14 mouse cellular contexts compared by ENCODE assay signal in the genomic region with DNA sequence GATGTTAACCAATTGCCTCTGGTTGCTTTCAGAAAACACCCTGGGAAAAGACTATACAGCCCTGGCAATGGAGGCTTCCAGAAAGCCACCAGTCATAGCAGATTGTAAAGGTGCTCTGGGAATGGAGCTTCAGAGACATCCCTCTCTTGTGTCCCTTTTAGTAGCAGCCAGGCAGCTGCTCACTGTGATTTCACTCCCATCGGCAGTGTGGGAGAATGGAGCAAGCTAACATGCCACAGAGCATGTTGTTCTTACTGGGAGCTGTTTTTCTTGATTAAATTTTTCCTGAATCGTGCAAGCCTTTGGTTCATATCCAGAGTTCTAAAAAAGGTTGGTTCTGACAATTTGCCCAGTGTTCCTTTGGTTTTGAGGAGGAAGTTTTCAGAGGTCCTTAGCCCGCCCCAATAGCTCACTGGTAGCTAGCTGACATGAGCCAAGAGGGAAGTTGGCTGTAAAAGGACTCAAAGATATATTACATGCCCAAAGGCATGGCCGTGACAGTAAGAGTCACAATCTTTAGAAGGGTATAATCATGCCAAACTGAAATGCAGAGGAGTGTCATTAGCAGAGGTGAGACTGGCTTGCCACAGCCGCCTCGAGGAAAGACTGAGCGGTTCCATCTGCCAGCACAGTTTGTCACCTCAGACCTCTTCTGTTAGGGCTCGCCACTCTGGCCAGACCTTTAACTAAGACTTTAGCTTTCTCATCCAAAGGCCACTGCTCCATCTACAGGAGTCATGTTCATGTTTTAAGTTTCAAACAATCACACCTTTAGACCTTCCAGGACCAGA.
A peak's percentile ranks its signal among the peaks of the same experiment; 100 is the strongest.
DNase-seq lines count a peak whose midpoint lies in the region; ATAC-seq and TF ChIP-seq lines count a peak whose summit lies in the region.
"Had no signal": no experiment of that assay in that cellular context is flagged by ENCODE, and none has a peak within 500 bp of the region (broad histone marks: within the 10 kb centered on the region; RNA-seq: fewer than 3 reads in every experiment).

No protein-coding gene starts in this region.

- H3K9ac ChIP-seq in heart, embryonic 12.5 days: no peak overlapping the region
- H3K9ac ChIP-seq in lung, embryonic 14.5 days: no peak overlapping the region
- H3K9ac ChIP-seq: forebrain, embryonic 13.5 days; neural tube, embryonic 15.5 days had no signal

- no peak overlapping the region for H3K27ac ChIP-seq in heart, embryonic 10.5 days
- 0 out of 2 replicates have a peak overlapping the region, but pooled peaks have one; percentile 6 for H3K27ac ChIP-seq in heart, embryonic 12.5 days (ENCODE audit: poor library complexity, severe bottlenecking)
- 0 out of 2 replicates have a peak overlapping the region, but pooled peaks have one; percentile 9 for H3K27ac ChIP-seq in lung, embryonic 14.5 days (ENCODE audit: low read depth)
- H3K27ac ChIP-seq: forebrain, embryonic 13.5 days; neural tube, embryonic 15.5 days had no signal

- H3K9me3 ChIP-seq in heart, embryonic 10.5 days: no peaks in the 10 kb centered on the region
- H3K9me3 ChIP-seq in heart, embryonic 12.5 days (replicated peaks): no peaks in the 10 kb centered on the region
- H3K9me3 ChIP-seq in lung, embryonic 14.5 days (ENCODE audit: low read depth, low read length): no peaks in the 10 kb centered on the region
- H3K9me3 ChIP-seq: forebrain, embryonic 13.5 days; neural tube, embryonic 15.5 days had no signal

- WGBS in heart, embryonic 10.5 days: 79% methylated on average over 8 of the region's 8 CpGs
- 67% methylated on average over 8 of the region's 8 CpGs for WGBS in heart, embryonic 12.5 days
- WGBS in lung, embryonic 14.5 days: 54% methylated on average over 8 of the region's 8 CpGs

- no peak for ATAC-seq in heart, embryonic 12.5 days (ENCODE audit: insufficient number of reproducible peaks, low FRiP score)
- ATAC-seq in lung, embryonic 14.5 days (ENCODE audit: insufficient read depth): peak; percentile 54
- ATAC-seq: CD4-positive, CD25-positive, alpha-beta regulatory T cell, adult 4 months; forebrain, embryonic 13.5 days; inflammation-experienced regulatory T-cells, adult 6 months; midbrain, embryonic 16.5 days had no signal

- H3K4me1 ChIP-seq in heart, embryonic 10.5 days: peaks cover 13% of the 10 kb centered on the region
- H3K4me1 ChIP-seq in heart, embryonic 12.5 days (replicated peaks): peaks cover 12% of the 10 kb centered on the region
- no peaks in the 10 kb centered on the region for H3K4me1 ChIP-seq in lung, embryonic 14.5 days (ENCODE audit: insufficient read depth)

- DNase-seq in heart, embryonic 10.5 days (ENCODE audit: low spot score): peak; percentile 55
- no peak for DNase-seq in heart, postnatal 4 days
- peak; percentile 51 for DNase-seq in brain, adult 2 months (ENCODE audit: low read depth, low spot score)
- peak; percentile 36 for DNase-seq in lung, embryonic 14.5 days
- no peak for DNase-seq in cerebellum, adult 11 months
- DNase-seq in adrenal gland, adult (ENCODE audit: inconsistent age in 2 of 2, low spot score in 1 of 2): no peak
- DNase-seq: adrenal gland, adult 8-10 months; right cerebral cortex, postnatal 14 days had no signal

- no peak overlapping the region for H3K4me2 ChIP-seq in heart, embryonic 12.5 days
- no peak overlapping the region for H3K4me2 ChIP-seq in lung, embryonic 14.5 days
- H3K4me2 ChIP-seq: forebrain, embryonic 13.5 days; neural tube, embryonic 15.5 days had no signal

- no peak for TF ChIP-seq CTCF in lung, embryonic 14.5 days (IDR thresholded peaks at IDR 0.05; ENCODE audit: low read depth)

- H3K27me3 ChIP-seq in heart, embryonic 10.5 days (ENCODE audit: insufficient read depth, poor library complexity, severe bottlenecking): peaks cover 26% of the 10 kb centered on the region
- peaks cover 8% of the 10 kb centered on the region for H3K27me3 ChIP-seq in heart, embryonic 12.5 days (replicated peaks)
- H3K27me3 ChIP-seq in lung, embryonic 14.5 days (ENCODE audit: insufficient read depth, low read length): no peaks in the 10 kb centered on the region
- H3K27me3 ChIP-seq: forebrain, embryonic 13.5 days; neural tube, embryonic 15.5 days had no signal

- H3K4me3 ChIP-seq in heart, embryonic 10.5 days: no peak overlapping the region
- no peak overlapping the region for H3K4me3 ChIP-seq in heart, embryonic 12.5 days
- H3K4me3 ChIP-seq in lung, embryonic 14.5 days (ENCODE audit: low read depth, low read length): no peak overlapping the region
- H3K4me3 ChIP-seq: forebrain, embryonic 13.5 days; neural tube, embryonic 15.5 days had no signal

- H3K36me3 ChIP-seq in heart, embryonic 10.5 days: no peaks in the 10 kb centered on the region
- no peaks in the 10 kb centered on the region for H3K36me3 ChIP-seq in heart, embryonic 12.5 days
- no peaks in the 10 kb centered on the region for H3K36me3 ChIP-seq in lung, embryonic 14.5 days (ENCODE audit: insufficient read depth)
- H3K36me3 ChIP-seq: neural tube, embryonic 15.5 days had no signal

Comparison
In these comparisons a context has a peak if more than half of its experiments do, and no peak if none do; other contexts are left out.
1. DNase-seq: peak in heart, embryonic 10.5 days (single experiment), brain, adult 2 months (single experiment) and lung, embryonic 14.5 days (single experiment); none in heart, postnatal 4 days (single experiment), cerebellum, adult 11 months (single experiment) and adrenal gland, adult (0 of 2).